Comparison of ENCODE assay signal across 20 mouse cellular contexts in the genomic region with DNA sequence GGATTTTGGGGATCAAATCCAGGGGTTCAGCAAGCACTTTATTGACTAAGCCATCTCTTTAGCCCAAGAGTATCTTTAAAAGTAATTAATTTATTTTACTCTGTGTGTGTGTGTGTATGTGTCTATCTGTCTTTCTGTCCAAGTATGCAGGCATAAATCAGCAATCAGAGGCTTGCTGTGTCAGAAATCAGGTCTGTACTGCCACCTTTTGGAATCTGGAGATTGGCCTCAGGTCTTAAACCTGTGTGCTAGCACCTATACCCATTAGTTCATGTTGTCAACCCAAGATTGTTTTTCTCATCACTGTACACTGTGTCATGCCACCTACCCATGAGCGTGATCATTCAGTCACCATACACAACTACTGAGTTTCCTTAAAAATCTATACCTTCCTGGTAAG. TPM values are rescaled to one million over a fixed set of nuclear protein-coding genes. Genes with fewer than 3 reads are reported as not detected.
DNase-seq lines count a peak whose midpoint lies in the region; ATAC-seq and TF ChIP-seq lines count a peak whose summit lies in the region.
"Not testable (repeated sequence)": the region's sequence is repeated elsewhere in the genome, so short reads cannot be mapped to it uniquely, and the experiment has no call there.
"Had no signal": no experiment of that assay in that cellular context is flagged by ENCODE, and none has a peak within 500 bp of the region (broad histone marks: within the 10 kb centered on the region; RNA-seq: fewer than 3 reads in every experiment).

No protein-coding gene starts in this region.

- H3K27ac ChIP-seq in CH12.LX (ENCODE audit: insufficient read depth, low read depth); intestine, postnatal 0 days (ENCODE audit: low read depth, low read length); layer of hippocampus, adult 2 months; stomach, postnatal 0 days (replicated peaks): not testable (repeated sequence)

- not testable (repeated sequence) for H3K79me2 ChIP-seq in CH12.LX (replicated peaks; ENCODE audit: control insufficient read depth, extremely low read depth, insufficient read depth, poor library complexity, severe bottlenecking)

- H3K27me3 ChIP-seq in CH12.LX (replicated peaks); intestine, postnatal 0 days (replicated peaks; ENCODE audit: control insufficient read depth, insufficient read depth, low read length); stomach, postnatal 0 days (ENCODE audit: control insufficient read depth, insufficient read depth, low read length): not testable (repeated sequence)

- H3K36me3 ChIP-seq in CH12.LX (replicated peaks in 1 of 2; ENCODE audit: control insufficient read depth in 1 of 2, insufficient read depth in 1 of 2, low read length in 1 of 2); intestine, postnatal 0 days (ENCODE audit: control insufficient read depth, insufficient read depth); stomach, postnatal 0 days (ENCODE audit: control insufficient read depth, insufficient read depth, low read length): not testable (repeated sequence)

- peak; percentile 28 for ATAC-seq in activated CD4-positive, CD25-positive, alpha-beta regulatory T cell, adult 4 months
- ATAC-seq in intestine, postnatal 0 days; stomach, postnatal 0 days (ENCODE audit: low FRiP score, low TSS enrichment): not testable (repeated sequence)

- dilution Hi-C loops in CH12.LX (cut with MboI; ENCODE audit: extremely low pct_ligation_motif_present, extremely low pct_unique_long_range_greater_than_20kb, low sequenced_read_pairs) = not testable (repeated sequence)

- not testable (repeated sequence) for TF ChIP-seq EP300 in CH12.LX (IDR thresholded peaks at IDR 0.05; ENCODE audit: low read length); stomach, postnatal 0 days (optimal IDR thresholded peaks at IDR 0.05)

- TF ChIP-seq CTCF in CH12.LX (conservative IDR thresholded peaks at IDR 0.05 in 1 of 2, IDR thresholded peaks at IDR 0.05 in 1 of 2; ENCODE audit: low read depth in 2 of 2, low read length in 2 of 2) = peak in 1 of 2 experiments; percentile 38; a peak in 2 of 4 replicates
- TF ChIP-seq CTCF in intestine, postnatal 0 days (IDR thresholded peaks at IDR 0.05; ENCODE audit: low read depth) = peak; percentile 43; the same call in 1 of the 2 replicates
- TF ChIP-seq CTCF in layer of hippocampus, adult 2 months (conservative IDR thresholded peaks at IDR 0.05) = 0 out of 2 replicates have a peak, but pooled peaks have one; percentile 11
- 0 out of 2 replicates have a peak, but pooled peaks have one; percentile 11 for TF ChIP-seq CTCF in stomach, postnatal 0 days (IDR thresholded peaks at IDR 0.05; ENCODE audit: low read depth)

- peak; percentile 51 for DNase-seq in CD4-positive, CD25-positive, alpha-beta regulatory T cell, adult 2 months (ENCODE audit: low read depth, low spot score)
- DNase-seq in CH12.LX (ENCODE audit: extremely low read depth) = peak; percentile 1
- DNase-seq in heart, adult 8-10 months (ENCODE audit: low spot score) = peak; percentile 1
- not testable (repeated sequence) for DNase-seq in layer of hippocampus, adult 2 months (ENCODE audit: low spot score in 2 of 2); stomach, postnatal 0 days (ENCODE audit: low spot score)
- peak; percentile 18 for DNase-seq in thymus, postnatal 25 days

- peak; percentile 40 for TF ChIP-seq RAD21 in CH12.LX (IDR thresholded peaks at IDR 0.05; ENCODE audit: low read depth, low read length)

- in situ Hi-C loops in CH12.LX (cut with MboI; ENCODE audit: low pct_ligation_motif_present, low pct_unique_long_range_greater_than_20kb, low sequenced_read_pairs) = not testable (repeated sequence)

- WGBS in intestine, postnatal 0 days = 89% methylated on average over 1 of the region's 1 CpGs
- 91% methylated on average over 1 of the region's 1 CpGs for WGBS in stomach, postnatal 0 days

- H3K4me3 ChIP-seq in CH12.LX (replicated peaks in 1 of 3; ENCODE audit: low read depth in 2 of 3, low read length in 2 of 3, poor library complexity in 1 of 3); intestine, postnatal 0 days (ENCODE audit: low read depth, low read length); layer of hippocampus, adult 2 months; stomach, postnatal 0 days (ENCODE audit: low read depth, low read length): not testable (repeated sequence)

- H3K4me2 ChIP-seq in CH12.LX (ENCODE audit: insufficient read depth, low read depth, poor library complexity, severe bottlenecking); intestine, postnatal 0 days (replicated peaks; ENCODE audit: low read depth); stomach, postnatal 0 days (replicated peaks; ENCODE audit: low read depth): not testable (repeated sequence)

- H3K9ac ChIP-seq in CH12.LX (ENCODE audit: insufficient read depth, low read depth); intestine, postnatal 0 days (ENCODE audit: low read depth, low read length); stomach, postnatal 0 days (ENCODE audit: low read length): not testable (repeated sequence)

- H3K9me3 ChIP-seq in CH12.LX (replicated peaks; ENCODE audit: low read length); intestine, postnatal 0 days (ENCODE audit: control insufficient read depth); stomach, postnatal 0 days (ENCODE audit: control insufficient read depth, low read length): not testable (repeated sequence)

- H3K4me1 ChIP-seq in CH12.LX (ENCODE audit: control insufficient read depth in 1 of 2, insufficient read depth in 2 of 2); intestine, postnatal 0 days (replicated peaks; ENCODE audit: control insufficient read depth, insufficient read depth, low read length); stomach, postnatal 0 days (replicated peaks; ENCODE audit: control insufficient read depth, insufficient read depth): not testable (repeated sequence)

- TF ChIP-seq POLR2A in CH12.LX (IDR thresholded peaks at IDR 0.05; ENCODE audit: low read depth, low read length) = not testable (repeated sequence)

TF ChIP-seq in CH12.LX, 34 proteins besides CTCF, POLR2A, EP300 and RAD21:
- TF ChIP-seq SMC3 (IDR thresholded peaks at IDR 0.05; ENCODE audit: low read depth, low read length) = peak; percentile 22; the same call in 1 of the 2 replicates

RNA-seq across cellular contexts. Expression of gene Gm14085, which starts 45.0 kb away (rescaled TPM):
- not detected in 2 replicates for total RNA-seq in CH12.LX (2012; rRNA removed)
- 0.05 TPM in 1 of 2 replicates, not detected in the other for total RNA-seq in CH12.LX (2014; rRNA removed)
- 0.24 and 0.25 TPM in 2 replicates for polyA plus RNA-seq in CH12.LX (2012; ENCODE audit: insufficient read length, low read depth)
- 1 to 10 TPM; 6.4 to 8.8 TPM for polyA plus RNA-seq in activated CD4-positive, CD25-positive, alpha-beta regulatory T cell, adult 4 months (2017; shearing (Covaris generic))
- total RNA-seq in heart, adult 8-10 months (2022) = under 1 TPM; 0.34 to 0.72 (median 0.61) TPM
- polyA plus RNA-seq in intestine, postnatal 0 days (2015; fragmentation: Nextera tagmentation; extraction: Ambion mirVana) = 0.12 and 0.16 TPM in 2 replicates
- total RNA-seq in layer of hippocampus, adult 2 months (2021) = not detected
- not detected in 2 replicates for polyA plus RNA-seq in stomach, postnatal 0 days (2015; fragmentation: Nextera tagmentation; extraction: Ambion mirVana)
- total RNA-seq: ES-E14 had no signal
- polyA plus RNA-seq: brain, embryonic 14.5 days; embryonic facial prominence, embryonic 10.5 days; embryonic facial prominence, embryonic 13.5 days; erythroblast, embryonic 14.5 days; forebrain, embryonic 12.5 days; forebrain, embryonic 15.5 days; heart, embryonic 12.5 days; heart, embryonic 15.5 days; hindbrain, embryonic 10.5 days; hindbrain, embryonic 13.5 days; hindbrain, embryonic 16.5 days had no signal
